Mouse (Mus musculus): ENCODE data around the gene Bmpr1a.

Gene Bmpr1a

GRCm38 (mm10) chr14:34511901-34512300, 8.8 kb upstream of the Bmpr1a start:
- in situ Hi-C loops (cut with MboI; ENCODE audit: low pct_unique_long_range_greater_than_20kb in 1 of 2, low sequenced_read_pairs in 2 of 2, unreplicated experiment in 1 of 2) = no loop called here

- in situ Hi-C loops (cut with MboI; ENCODE audit: low pct_unique_long_range_greater_than_20kb in 1 of 2, low sequenced_read_pairs in 2 of 2, unreplicated experiment in 1 of 2) = no loop called here
Measured at GRCm38 (mm10) chr14:34508842-34509439, 5.8 kb upstream of the Bmpr1a start.

- in situ Hi-C loops (cut with MboI; ENCODE audit: low pct_unique_long_range_greater_than_20kb in 1 of 2, low sequenced_read_pairs in 2 of 2, unreplicated experiment in 1 of 2) = no loop called here
Measured at GRCm38 (mm10) chr14:34508187-34508840, 5.2 kb upstream of the Bmpr1a start.

GRCm38 (mm10) chr14:34505309-34505708, 2.2 kb upstream of the Bmpr1a start:
- in situ Hi-C loops (cut with MboI; ENCODE audit: low pct_unique_long_range_greater_than_20kb in 1 of 2, low sequenced_read_pairs in 2 of 2, unreplicated experiment in 1 of 2) = no loop called here

- in situ Hi-C loops (cut with MboI; ENCODE audit: low pct_unique_long_range_greater_than_20kb in 1 of 2, low sequenced_read_pairs in 2 of 2, unreplicated experiment in 1 of 2) = loop anchor here in 1 of 2 experiments (5.0 kb wide), 1 partner anchor 43 kb away; no protein-coding TSS in a partner anchor
Measured at GRCm38 (mm10) chr14:34504377-34504776, 1.2 kb upstream of the Bmpr1a start.

- in situ Hi-C loops (cut with MboI; ENCODE audit: low pct_unique_long_range_greater_than_20kb in 1 of 2, low sequenced_read_pairs in 2 of 2, unreplicated experiment in 1 of 2) = loop anchor here in 1 of 2 experiments (5.0 kb wide), 1 partner anchor 44 kb away; no protein-coding TSS in a partner anchor
Measured at GRCm38 (mm10) chr14:34503759-34504158, 618 bp upstream of the Bmpr1a start.

GRCm38 (mm10) chr14:34502475-34503324, 441 bp downstream of the Bmpr1a start:
- in situ Hi-C loops (cut with MboI; ENCODE audit: low pct_unique_long_range_greater_than_20kb in 1 of 2, low sequenced_read_pairs in 2 of 2, unreplicated experiment in 1 of 2) = loop anchor here in 1 of 2 experiments (5.0 kb wide), 1 partner anchor 45 kb away; no protein-coding TSS in a partner anchor

GRCm38 (mm10) chr14:34501804-34502474, 1.2 kb downstream of the Bmpr1a start:
- in situ Hi-C loops (cut with MboI; ENCODE audit: low pct_unique_long_range_greater_than_20kb in 1 of 2, low sequenced_read_pairs in 2 of 2, unreplicated experiment in 1 of 2) = loop anchor here in 1 of 2 experiments (5.0 kb wide), 1 partner anchor 45 kb away; no protein-coding TSS in a partner anchor

GRCm38 (mm10) chr14:34501447-34501803, 1.7 kb downstream of the Bmpr1a start:
- in situ Hi-C loops (cut with MboI; ENCODE audit: low pct_unique_long_range_greater_than_20kb in 1 of 2, low sequenced_read_pairs in 2 of 2, unreplicated experiment in 1 of 2) = loop anchor here in 1 of 2 experiments (5.0 kb wide), 1 partner anchor 46 kb away; no protein-coding TSS in a partner anchor

- in situ Hi-C loops (cut with MboI; ENCODE audit: low pct_unique_long_range_greater_than_20kb in 1 of 2, low sequenced_read_pairs in 2 of 2, unreplicated experiment in 1 of 2) = loop anchor here in 1 of 2 experiments (5.0 kb wide), 1 partner anchor 47 kb away; no protein-coding TSS in a partner anchor
Measured at GRCm38 (mm10) chr14:34500309-34500708, 2.8 kb downstream of the Bmpr1a start.

GRCm38 (mm10) chr14:34499664-34500063, 3.5 kb downstream of the Bmpr1a start:
- in situ Hi-C loops (cut with MboI; ENCODE audit: low pct_unique_long_range_greater_than_20kb in 1 of 2, low sequenced_read_pairs in 2 of 2, unreplicated experiment in 1 of 2) = loop anchor here in 1 of 2 experiments (5.0 kb wide), 1 partner anchor 48 kb away; no protein-coding TSS in a partner anchor

GRCm38 (mm10) chr14:34497346-34497745, 5.8 kb downstream of the Bmpr1a start:
- in situ Hi-C loops (cut with MboI; ENCODE audit: low pct_unique_long_range_greater_than_20kb in 1 of 2, low sequenced_read_pairs in 2 of 2, unreplicated experiment in 1 of 2) = no loop called here

- in situ Hi-C loops (cut with MboI; ENCODE audit: low pct_unique_long_range_greater_than_20kb in 1 of 2, low sequenced_read_pairs in 2 of 2, unreplicated experiment in 1 of 2) = no loop called here
Measured at GRCm38 (mm10) chr14:34493682-34494081, 9.5 kb downstream of the Bmpr1a start.

GRCm38 (mm10) chr14:34492688-34493087, 10.5 kb downstream of the Bmpr1a start:
- in situ Hi-C loops (cut with MboI; ENCODE audit: low pct_unique_long_range_greater_than_20kb in 1 of 2, low sequenced_read_pairs in 2 of 2, unreplicated experiment in 1 of 2) = no loop called here

- in situ Hi-C loops (cut with MboI; ENCODE audit: low pct_unique_long_range_greater_than_20kb in 1 of 2, low sequenced_read_pairs in 2 of 2, unreplicated experiment in 1 of 2) = no loop called here
Measured at GRCm38 (mm10) chr14:34490965-34491364, 12.2 kb downstream of the Bmpr1a start.

GRCm38 (mm10) chr14:34489928-34490327, 13.2 kb downstream of the Bmpr1a start:
- in situ Hi-C loops (cut with MboI; ENCODE audit: low pct_unique_long_range_greater_than_20kb in 1 of 2, low sequenced_read_pairs in 2 of 2, unreplicated experiment in 1 of 2) = no loop called here

- in situ Hi-C loops (cut with MboI; ENCODE audit: low pct_unique_long_range_greater_than_20kb in 1 of 2, low sequenced_read_pairs in 2 of 2, unreplicated experiment in 1 of 2) = no loop called here
Measured at GRCm38 (mm10) chr14:34486169-34486568, 17.0 kb downstream of the Bmpr1a start.
